Mouse (Mus musculus) myocyte (in vitro differentiated cells): ENCODE measurements around the gene Gpx3. TPM values are rescaled to one million over a fixed set of nuclear protein-coding genes. Genes with fewer than 3 reads are reported as not detected.

Source experiments
- H3K27me3 ChIP-seq: one replicate; pipeline ENCODE4 v1.6.1; 2011; ENCODE audit not compliant: control insufficient read depth, insufficient read depth, insufficient read length
- H3K36me3 ChIP-seq: one replicate; pipeline ENCODE4 v1.6.1; 2011; ENCODE audit not compliant: control insufficient read depth, insufficient read depth
- H3K4me2 ChIP-seq: one replicate; pipeline ENCODE4 v1.6.1; 2011; ENCODE audit warnings: low read depth, control low read depth
- H3K4me3 ChIP-seq: one replicate; pipeline ENCODE4 v1.5.1; 2011; ENCODE audit warnings: mild to moderate bottlenecking, control low read depth, moderate library complexity
- H3K79me2 ChIP-seq: one replicate; pipeline ENCODE4 v1.6.1; 2011; ENCODE audit not compliant: control insufficient read depth, insufficient read depth
- H3ac ChIP-seq: one replicate; pipeline ENCODE4 v1.6.1; 2011; ENCODE audit not compliant: control insufficient read depth, insufficient read length
- SRF ChIP-seq: IDR thresholded peaks from one replicate; pipeline ENCODE4 v1.6.1; 2011; ENCODE audit warnings: low read depth; ENCODE audit not compliant: control insufficient read depth, insufficient read length
- TCF12 ChIP-seq: IDR thresholded peaks from one replicate; pipeline ENCODE4 v1.6.1; 2011; ENCODE audit warnings: mild to moderate bottlenecking, control low read depth; ENCODE audit not compliant: poor library complexity, insufficient read depth, severe bottlenecking
- USF1 ChIP-seq: IDR thresholded peaks from one replicate; pipeline ENCODE4 v1.6.1; 2011; ENCODE audit warnings: low read depth, mild to moderate bottlenecking, control low read depth, moderate library complexity
- polyA plus RNA-seq: library from polyadenylated mRNA; unstranded; fragments of >200 nt; fragmentation: generic; extraction: Trizol; gene quantifications from one replicate; pipeline ENCODE4 v1.2.1, GENCODE M21; 2012; ENCODE audit warnings: missing spikeins

The Gpx3 gene
- polyA plus RNA-seq, 1 experiment: 9.4 TPM

GRCm38 (mm10) chr11:54958571-54959073, 56.4 kb downstream of the Gpx3 start:
- Histone ChIP-seq H3K4me2 (no peak overlapping the region), H3ac (no peak overlapping the region), H3K27me3 (no peaks in the 10 kb centered on the region), H3K36me3 (no peaks in the 10 kb centered on the region), H3K4me3 (no peak overlapping the region), H3K79me2 (peaks cover 14% of the 10 kb centered on the region)
- TF ChIP-seq USF1: peak; percentile 52
- no peak for TF ChIP-seq SRF
- no peak for TF ChIP-seq TCF12

Other genes with a start within 250 kb of the Gpx3 start
- gene Cdc42se2, start 114.8 kb upstream of the Gpx3 start, polyA plus RNA-seq: 51.0 TPM
- 2.2 TPM for gene Lyrm7, start 41.5 kb upstream of the Gpx3 start, polyA plus RNA-seq
- gene Hint1, start 36.1 kb upstream of the Gpx3 start, polyA plus RNA-seq: 860 TPM
- gene Tnip1, start 60.5 kb downstream of the Gpx3 start, polyA plus RNA-seq: 34.5 TPM
- 722 TPM for gene Anxa6, start 131.0 kb downstream of the Gpx3 start, polyA plus RNA-seq
- gene Ccdc69, start 175.7 kb downstream of the Gpx3 start, polyA plus RNA-seq: 0.11 TPM
- 5.8 TPM for gene Gm2a, start 195.7 kb downstream of the Gpx3 start, polyA plus RNA-seq
- not detected for gene Slc36a3, start 249.3 kb downstream of the Gpx3 start, polyA plus RNA-seq